In the genomic region with DNA sequence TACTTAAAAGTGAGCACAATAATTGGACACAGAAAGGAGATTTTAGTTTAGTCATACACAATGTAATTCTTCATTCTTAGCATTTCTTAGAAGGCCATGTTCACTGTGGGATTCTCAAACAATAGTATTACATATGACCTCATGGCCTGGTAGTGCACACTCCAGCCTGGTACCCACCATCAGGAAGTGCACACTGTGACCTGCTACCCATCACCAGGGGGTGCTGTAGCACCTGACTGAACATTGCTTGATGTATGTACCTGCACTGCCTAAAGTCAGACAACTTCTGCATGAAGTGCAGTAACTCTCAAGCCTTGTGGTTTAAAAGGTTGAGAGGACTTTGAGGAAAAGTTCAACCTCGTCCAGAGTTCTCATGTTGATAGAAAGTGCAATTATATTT, we compare ENCODE assay signal across 12 mouse cellular contexts. TPM values are rescaled to one million over a fixed set of nuclear protein-coding genes. Genes with fewer than 3 reads are reported as not detected.
DNase-seq lines count a peak whose midpoint lies in the region; ATAC-seq and TF ChIP-seq lines count a peak whose summit lies in the region.
"Had no signal": no experiment of that assay in that cellular context is flagged by ENCODE, and none has a peak within 500 bp of the region (broad histone marks: within the 10 kb centered on the region; RNA-seq: fewer than 3 reads in every experiment).

No protein-coding gene starts in this region.

- no peaks in the 10 kb centered on the region for H3K27me3 ChIP-seq in thymus, adult 2 months (ENCODE audit: control insufficient read depth, insufficient read depth, low read length)
- no peaks in the 10 kb centered on the region for H3K27me3 ChIP-seq in liver, embryonic 12.5 days (replicated peaks)
- H3K27me3 ChIP-seq in midbrain, embryonic 14.5 days (ENCODE audit: control insufficient read depth, insufficient read depth, low read length): no peaks in the 10 kb centered on the region

- no peak overlapping the region for H3K9ac ChIP-seq in liver, embryonic 12.5 days
- H3K9ac ChIP-seq in midbrain, embryonic 14.5 days (replicated peaks; ENCODE audit: low read length): no peak overlapping the region

- H3K4me1 ChIP-seq in thymus, adult 2 months (replicated peaks; ENCODE audit: control insufficient read depth, insufficient read depth, low read length): no peaks in the 10 kb centered on the region
- H3K4me1 ChIP-seq in liver, embryonic 12.5 days: peaks cover 17% of the 10 kb centered on the region
- no peaks in the 10 kb centered on the region for H3K4me1 ChIP-seq in midbrain, embryonic 14.5 days (ENCODE audit: control insufficient read depth, insufficient read depth, low read length)

- no peaks in the 10 kb centered on the region for H3K36me3 ChIP-seq in thymus, adult 2 months (ENCODE audit: control insufficient read depth, insufficient read depth, low read length)
- 0 out of 2 replicates have a peak, but pooled peaks cover 2% of the 10 kb centered on the region for H3K36me3 ChIP-seq in liver, embryonic 12.5 days
- no peaks in the 10 kb centered on the region for H3K36me3 ChIP-seq in midbrain, embryonic 14.5 days (ENCODE audit: control insufficient read depth, insufficient read depth, low read length)

- H3K9me3 ChIP-seq in liver, embryonic 12.5 days (replicated peaks): no peaks in the 10 kb centered on the region
- no peaks in the 10 kb centered on the region for H3K9me3 ChIP-seq in midbrain, embryonic 14.5 days (ENCODE audit: control insufficient read depth, low read length)

- TF ChIP-seq CTCF in thymus, adult 2 months (IDR thresholded peaks at IDR 0.05; ENCODE audit: borderline replicate concordance, control insufficient read depth, extremely low read depth, insufficient read depth, low read length, poor library complexity): no peak

- H3K4me2 ChIP-seq in liver, embryonic 12.5 days: no peak overlapping the region
- no peak overlapping the region for H3K4me2 ChIP-seq in midbrain, embryonic 14.5 days (ENCODE audit: low read length)
- H3K4me2 ChIP-seq: midbrain, embryonic 11.5 days had no signal

- H3K4me3 ChIP-seq in thymus, adult 2 months (ENCODE audit: control insufficient read depth, insufficient read depth, low read length): no peak overlapping the region
- H3K4me3 ChIP-seq in liver, embryonic 12.5 days: no peak overlapping the region
- H3K4me3 ChIP-seq in midbrain, embryonic 14.5 days (replicated peaks; ENCODE audit: low read depth, low read length): no peak overlapping the region

- peak; percentile 39 for DNase-seq in heart, adult 11 months
- DNase-seq in heart, adult 18-20 months: no peak
- peak; percentile 46 for DNase-seq in thymus, adult 2 months
- no peak for DNase-seq in thymus, adult 18-20 months
- DNase-seq in retina, embryonic 14.5 days (ENCODE audit: low spot score): no peak
- DNase-seq in midbrain, embryonic 14.5 days: no peak
- DNase-seq in urinary bladder, adult 2 months (ENCODE audit: low spot score): no peak
- DNase-seq: heart, postnatal 36 days had no signal

- no peak overlapping the region for H3K27ac ChIP-seq in thymus, adult 2 months (ENCODE audit: control insufficient read depth, insufficient read depth, low read length)
- H3K27ac ChIP-seq in liver, embryonic 12.5 days: no peak overlapping the region
- no peak overlapping the region for H3K27ac ChIP-seq in midbrain, embryonic 14.5 days (replicated peaks; ENCODE audit: low read depth, low read length)

- TF ChIP-seq POLR2A in thymus, adult 2 months (IDR thresholded peaks at IDR 0.05; ENCODE audit: control insufficient read depth, extremely low read depth, insufficient read depth, low read length, poor library complexity): no peak

- ATAC-seq in liver, embryonic 12.5 days: peak; percentile 41; the same call in 1 of the 2 replicates
- ATAC-seq in midbrain, embryonic 14.5 days (ENCODE audit: low FRiP score, low TSS enrichment): no peak

- 88% methylated on average over 1 of the region's 1 CpGs for WGBS in thymus, adult 2 months
- WGBS in liver, embryonic 12.5 days (ENCODE audit: insufficient replicate concordance): 55% methylated on average over 1 of the region's 1 CpGs
- WGBS in midbrain, embryonic 14.5 days: 89% methylated on average over 1 of the region's 1 CpGs

RNA-seq across cellular contexts. Expression of a gene that starts 16.4 kb away (rescaled TPM):
- not detected for total RNA-seq in heart, adult 18-20 months (2021)
- polyA plus RNA-seq in thymus, adult 2 months (2012; rRNA removed): 0.26 TPM in 1 of 2 replicates, not detected in the other
- polyA plus RNA-seq in liver, embryonic 12.5 days (2016; fragmentation: Nextera tagmentation; extraction: Ambion mirVana): 0.17 and 0.21 TPM in 2 replicates
- polyA plus RNA-seq in midbrain, embryonic 14.5 days (2014; fragmentation: Nextera tagmentation; extraction: Ambion mirVana): not detected in 2 replicates
- polyA plus RNA-seq in urinary bladder, adult 2 months (2012; rRNA removed): 1.4 and 1.7 TPM in 2 replicates
- total RNA-seq: ES-E14; heart, postnatal 36 days; layer of hippocampus, postnatal 25 days had no signal
- polyA plus RNA-seq: midbrain, embryonic 11.5 days had no signal

RNA-seq across cellular contexts. Expression of a gene that starts 28.1 kb away (rescaled TPM):
- total RNA-seq in heart, adult 18-20 months (2021): 10 to 100 TPM; 21.7 to 30.4 TPM
- 15.1 and 18.8 TPM in 2 replicates for polyA plus RNA-seq in thymus, adult 2 months (2012; rRNA removed)
- polyA plus RNA-seq in liver, embryonic 12.5 days (2016; fragmentation: Nextera tagmentation; extraction: Ambion mirVana): 1.5 and 1.7 TPM in 2 replicates
- polyA plus RNA-seq in midbrain, embryonic 14.5 days (2014; fragmentation: Nextera tagmentation; extraction: Ambion mirVana): 1.7 and 1.8 TPM in 2 replicates
- polyA plus RNA-seq in urinary bladder, adult 2 months (2012; rRNA removed): 77.1 and 90.8 TPM in 2 replicates

RNA-seq across cellular contexts. Expression of a gene that starts 52.5 kb away (rescaled TPM):
- 10 to 100 TPM; 56.0 to 56.5 TPM for total RNA-seq in heart, adult 18-20 months (2021)
- 43.6 and 49.0 TPM in 2 replicates for polyA plus RNA-seq in thymus, adult 2 months (2012; rRNA removed)
- 86.3 and 88.9 TPM in 2 replicates for polyA plus RNA-seq in liver, embryonic 12.5 days (2016; fragmentation: Nextera tagmentation; extraction: Ambion mirVana)
- polyA plus RNA-seq in midbrain, embryonic 14.5 days (2014; fragmentation: Nextera tagmentation; extraction: Ambion mirVana): 56.0 and 56.1 TPM in 2 replicates
- polyA plus RNA-seq in urinary bladder, adult 2 months (2012; rRNA removed): 50.6 and 55.6 TPM in 2 replicates

Comparison
In these comparisons a context has a peak if more than half of its experiments do, and no peak if none do; other contexts are left out.
1. DNase-seq: peak in heart, adult 11 months (single experiment) and thymus, adult 2 months (single experiment); none in heart, adult 18-20 months (0 of 2), thymus, adult 18-20 months (0 of 2), retina, embryonic 14.5 days (single experiment), midbrain, embryonic 14.5 days (single experiment) and urinary bladder, adult 2 months (single experiment).